Mouse (Mus musculus): Measurements from ENCODE around the gene Atxn7l1. TPM values are rescaled to one million over a fixed set of nuclear protein-coding genes. Genes with fewer than 3 reads are reported as not detected.

The Atxn7l1 gene
- polyA plus RNA-seq, 1 experiment from 2014 or later = 10.6 TPM

DNA sequence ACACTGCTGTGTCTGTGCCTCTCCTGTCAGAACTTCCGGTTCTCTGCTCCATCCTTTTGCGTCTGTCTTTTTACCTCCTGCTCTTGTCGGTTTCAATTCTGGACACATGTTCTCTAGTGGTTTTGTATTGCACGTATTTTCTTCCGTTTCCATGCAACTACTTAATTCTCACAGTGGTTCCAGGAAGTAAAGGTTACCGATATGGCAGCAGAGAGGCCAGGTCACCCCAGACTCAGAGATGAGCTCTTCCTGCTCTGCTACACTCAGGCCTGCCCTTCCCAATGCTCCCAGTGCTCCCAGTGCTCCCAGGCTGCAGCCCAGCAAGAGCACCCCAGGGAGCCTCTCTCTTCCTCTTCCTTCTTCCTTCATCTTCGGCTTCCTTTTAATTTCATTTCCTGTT lies 15.7 kb upstream of the Atxn7l1 start:
- Histone ChIP-seq H3K27ac (replicated peaks in 1 of 2; ENCODE audit: control insufficient read depth in 1 of 2, insufficient read depth in 1 of 2, low read depth in 2 of 2, low read length in 2 of 2) (no peak overlapping the region), H3K9me3 (ENCODE audit: control insufficient read depth, low read length) (no peaks in the 10 kb centered on the region), H3K4me1 (ENCODE audit: control insufficient read depth in 2 of 2, insufficient read depth in 2 of 2, low read length in 2 of 2) (peaks cover 5 to 8% of the 10 kb centered on the region in 2 experiments; a peak in 3 of 4 replicates), H3K27me3 (ENCODE audit: control insufficient read depth, insufficient read depth, low read length) (no peaks in the 10 kb centered on the region), H3K9ac (ENCODE audit: low read length) (no peak overlapping the region), H3K4me3 (ENCODE audit: control insufficient read depth in 1 of 2, insufficient read depth in 1 of 2, low read depth in 1 of 2, low read length in 2 of 2) (no peak overlapping the region), H3K36me3 (ENCODE audit: control insufficient read depth, insufficient read depth, low read length) (no peaks in the 10 kb centered on the region), H3K4me2 (ENCODE audit: low read length) (no peak overlapping the region)
- ATAC-seq (ENCODE audit: insufficient number of reproducible peaks, insufficient read depth, low FRiP score, low read depth) = no peak
- WGBS = 71% methylated on average over 7 of the region's 7 CpGs

GRCm38 (mm10) chr12:33137857-33138256 lies 9.6 kb upstream of the Atxn7l1 start:
- H3K4me3 ChIP-seq (ENCODE audit: control insufficient read depth in 1 of 2, insufficient read depth in 1 of 2, low read depth in 1 of 2, low read length in 2 of 2) = no peak overlapping the region
- H3K27ac ChIP-seq (replicated peaks in 1 of 2; ENCODE audit: control insufficient read depth in 1 of 2, insufficient read depth in 1 of 2, low read depth in 2 of 2, low read length in 2 of 2) = no peak overlapping the region
- no peaks in the 10 kb centered on the region for H3K9me3 ChIP-seq (ENCODE audit: control insufficient read depth, low read length)
- no peak for ATAC-seq (ENCODE audit: insufficient number of reproducible peaks, insufficient read depth, low FRiP score, low read depth)
- 67% methylated on average over 1 of the region's 1 CpGs for WGBS
- H3K4me1 ChIP-seq (ENCODE audit: control insufficient read depth in 2 of 2, insufficient read depth in 2 of 2, low read length in 2 of 2) = peaks cover 6 to 9% of the 10 kb centered on the region in 2 experiments; a peak in 3 of 4 replicates
- no peak overlapping the region for H3K4me2 ChIP-seq (ENCODE audit: low read length)
- no peak overlapping the region for H3K9ac ChIP-seq (ENCODE audit: low read length)
- H3K27me3 ChIP-seq (ENCODE audit: control insufficient read depth, insufficient read depth, low read length) = no peaks in the 10 kb centered on the region
- no peaks in the 10 kb centered on the region for H3K36me3 ChIP-seq (ENCODE audit: control insufficient read depth, insufficient read depth, low read length)

GRCm38 (mm10) chr12:33139083-33139482 lies 8.4 kb upstream of the Atxn7l1 start:
- ATAC-seq (ENCODE audit: insufficient number of reproducible peaks, insufficient read depth, low FRiP score, low read depth) = peak; percentile 61
- WGBS = 30% methylated on average over 3 of the region's 3 CpGs
- peaks cover 6 to 9% of the 10 kb centered on the region in 2 experiments; a peak in 3 of 4 replicates for H3K4me1 ChIP-seq (ENCODE audit: control insufficient read depth in 2 of 2, insufficient read depth in 2 of 2, low read length in 2 of 2)
- no peaks in the 10 kb centered on the region for H3K9me3 ChIP-seq (ENCODE audit: control insufficient read depth, low read length)
- no peak overlapping the region for H3K4me2 ChIP-seq (ENCODE audit: low read length)
- no peak overlapping the region for H3K4me3 ChIP-seq (ENCODE audit: control insufficient read depth in 1 of 2, insufficient read depth in 1 of 2, low read depth in 1 of 2, low read length in 2 of 2)
- H3K27me3 ChIP-seq (ENCODE audit: control insufficient read depth, insufficient read depth, low read length) = no peaks in the 10 kb centered on the region
- peak overlapping the region; percentile 7 to 67; a peak in 3 of 4 replicates for H3K27ac ChIP-seq (replicated peaks in 1 of 2; ENCODE audit: control insufficient read depth in 1 of 2, insufficient read depth in 1 of 2, low read depth in 2 of 2, low read length in 2 of 2)
- no peaks in the 10 kb centered on the region for H3K36me3 ChIP-seq (ENCODE audit: control insufficient read depth, insufficient read depth, low read length)
- H3K9ac ChIP-seq (ENCODE audit: low read length) = no peak overlapping the region

DNA sequence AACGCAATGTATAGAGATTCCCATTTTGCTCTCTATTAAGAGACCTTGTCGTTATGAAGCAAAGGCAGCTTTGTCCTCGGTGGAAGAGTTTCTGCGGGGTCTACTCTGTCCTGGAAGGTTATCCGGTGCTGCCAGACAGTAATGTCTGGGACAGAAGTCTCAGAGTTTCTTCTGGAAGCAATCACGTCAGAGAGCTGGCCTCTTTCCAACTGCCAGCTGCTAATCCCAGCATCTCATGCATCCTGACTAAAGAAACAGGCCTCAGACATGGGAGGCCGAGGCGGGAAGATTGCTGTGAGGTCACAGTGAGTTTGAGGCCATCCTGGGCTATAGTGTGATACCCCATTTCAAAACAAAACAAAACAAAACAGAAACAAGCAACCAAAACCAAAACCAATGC lies 3.0 kb upstream of the Atxn7l1 start:
- 38% methylated on average over 8 of the region's 8 CpGs for WGBS
- Histone ChIP-seq H3K4me2 (ENCODE audit: low read length) (no peak overlapping the region), H3K36me3 (ENCODE audit: control insufficient read depth, insufficient read depth, low read length) (no peaks in the 10 kb centered on the region), H3K9me3 (ENCODE audit: control insufficient read depth, low read length) (no peaks in the 10 kb centered on the region), H3K27ac (replicated peaks in 1 of 2; ENCODE audit: control insufficient read depth in 1 of 2, insufficient read depth in 1 of 2, low read depth in 2 of 2, low read length in 2 of 2) (no peak overlapping the region), H3K27me3 (ENCODE audit: control insufficient read depth, insufficient read depth, low read length) (peaks cover 12% of the 10 kb centered on the region), H3K4me1 (ENCODE audit: control insufficient read depth in 2 of 2, insufficient read depth in 2 of 2, low read length in 2 of 2) (peaks cover 2 to 12% of the 10 kb centered on the region in 2 experiments; a peak in 2 of 4 replicates), H3K9ac (ENCODE audit: low read length) (no peak overlapping the region), H3K4me3 (ENCODE audit: control insufficient read depth in 1 of 2, insufficient read depth in 1 of 2, low read depth in 1 of 2, low read length in 2 of 2) (no peak overlapping the region)
- ATAC-seq (ENCODE audit: insufficient number of reproducible peaks, insufficient read depth, low FRiP score, low read depth) = no peak

GRCm38 (mm10) chr12:33146622-33147433 lies 665 bp upstream of the Atxn7l1 start:
- peak; percentile 31; the same call in 1 of the 2 replicates for ATAC-seq (ENCODE audit: insufficient number of reproducible peaks, insufficient read depth, low FRiP score, low read depth)
- 5% methylated on average over 29 of the region's 29 CpGs for WGBS

GRCm38 (mm10) chr12:33149544-33150190 lies 2.2 kb downstream of the Atxn7l1 start:
- no peak for ATAC-seq (ENCODE audit: insufficient number of reproducible peaks, insufficient read depth, low FRiP score, low read depth)
- Histone ChIP-seq H3K27me3 (ENCODE audit: control insufficient read depth, insufficient read depth, low read length) (peaks cover 12% of the 10 kb centered on the region), H3K27ac (replicated peaks in 1 of 2; ENCODE audit: control insufficient read depth in 1 of 2, insufficient read depth in 1 of 2, low read depth in 2 of 2, low read length in 2 of 2) (no peak overlapping the region), H3K4me1 (ENCODE audit: control insufficient read depth in 2 of 2, insufficient read depth in 2 of 2, low read length in 2 of 2) (peaks cover 2 to 12% of the 10 kb centered on the region in 2 experiments; a peak in 2 of 4 replicates), H3K9me3 (ENCODE audit: control insufficient read depth, low read length) (no peaks in the 10 kb centered on the region), H3K9ac (ENCODE audit: low read length) (no peak overlapping the region), H3K4me3 (ENCODE audit: control insufficient read depth in 1 of 2, insufficient read depth in 1 of 2, low read depth in 1 of 2, low read length in 2 of 2) (no peak overlapping the region), H3K36me3 (ENCODE audit: control insufficient read depth, insufficient read depth, low read length) (no peaks in the 10 kb centered on the region), H3K4me2 (ENCODE audit: low read length) (no peak overlapping the region)
- 92% methylated on average over 16 of the region's 16 CpGs for WGBS

More at GRCm38 (mm10) chr12:33146622-33147433, 665 bp upstream of the Atxn7l1 start:
- H3K27me3 ChIP-seq (ENCODE audit: control insufficient read depth, insufficient read depth, low read length) = peaks cover 12% of the 10 kb centered on the region
- H3K36me3 ChIP-seq (ENCODE audit: control insufficient read depth, insufficient read depth, low read length) = no peaks in the 10 kb centered on the region
- no peaks in the 10 kb centered on the region for H3K9me3 ChIP-seq (ENCODE audit: control insufficient read depth, low read length)
- peaks cover 2 to 12% of the 10 kb centered on the region in 2 experiments; a peak in 2 of 4 replicates for H3K4me1 ChIP-seq (ENCODE audit: control insufficient read depth in 2 of 2, insufficient read depth in 2 of 2, low read length in 2 of 2)
- H3K27ac ChIP-seq (replicated peaks in 1 of 2; ENCODE audit: control insufficient read depth in 1 of 2, insufficient read depth in 1 of 2, low read depth in 2 of 2, low read length in 2 of 2) = no peak overlapping the region
- peak overlapping the region; percentile 97 for H3K4me2 ChIP-seq (ENCODE audit: low read length)
- peak overlapping the region; percentile 68 for H3K9ac ChIP-seq (ENCODE audit: low read length)
- H3K4me3 ChIP-seq (ENCODE audit: control insufficient read depth in 1 of 2, insufficient read depth in 1 of 2, low read depth in 1 of 2, low read length in 2 of 2) = peak overlapping the region; percentile 59 to 73

- Histone ChIP-seq H3K27ac (replicated peaks in 1 of 2; ENCODE audit: control insufficient read depth in 1 of 2, insufficient read depth in 1 of 2, low read depth in 2 of 2, low read length in 2 of 2) (no peak overlapping the region), H3K9me3 (ENCODE audit: control insufficient read depth, low read length) (no peaks in the 10 kb centered on the region), H3K36me3 (ENCODE audit: control insufficient read depth, insufficient read depth, low read length) (no peaks in the 10 kb centered on the region), H3K4me1 (ENCODE audit: control insufficient read depth in 2 of 2, insufficient read depth in 2 of 2, low read length in 2 of 2) (peaks cover 3 to 17% of the 10 kb centered on the region in 2 experiments), H3K4me2 (ENCODE audit: low read length) (no peak overlapping the region), H3K9ac (ENCODE audit: low read length) (no peak overlapping the region), H3K27me3 (ENCODE audit: control insufficient read depth, insufficient read depth, low read length) (no peaks in the 10 kb centered on the region), H3K4me3 (ENCODE audit: control insufficient read depth in 1 of 2, insufficient read depth in 1 of 2, low read depth in 1 of 2, low read length in 2 of 2) (no peak overlapping the region)
- no peak for ATAC-seq (ENCODE audit: insufficient number of reproducible peaks, insufficient read depth, low FRiP score, low read depth)
- 54% methylated on average over 7 of the region's 7 CpGs for WGBS
These were observed 5.6 kb downstream of the Atxn7l1 start for GRCm38 (mm10) chr12:33153131-33153530.
